Mouse (Mus musculus) cerebellum, postnatal 25 days (tissue): ENCODE data around the gene Kctd12b.
"Not testable (repeated sequence)": the region's sequence is repeated elsewhere in the genome, so short reads cannot be mapped to it uniquely, and the experiment has no call there.

ENCODE experiments used
- DNase-seq, 2 experiments: peaks; one replicate each; pipeline ENCODE4 v3.0.0; 2021; ENCODE audit warnings: mixed read lengths in 2 of 2

The Kctd12b gene

DNA sequence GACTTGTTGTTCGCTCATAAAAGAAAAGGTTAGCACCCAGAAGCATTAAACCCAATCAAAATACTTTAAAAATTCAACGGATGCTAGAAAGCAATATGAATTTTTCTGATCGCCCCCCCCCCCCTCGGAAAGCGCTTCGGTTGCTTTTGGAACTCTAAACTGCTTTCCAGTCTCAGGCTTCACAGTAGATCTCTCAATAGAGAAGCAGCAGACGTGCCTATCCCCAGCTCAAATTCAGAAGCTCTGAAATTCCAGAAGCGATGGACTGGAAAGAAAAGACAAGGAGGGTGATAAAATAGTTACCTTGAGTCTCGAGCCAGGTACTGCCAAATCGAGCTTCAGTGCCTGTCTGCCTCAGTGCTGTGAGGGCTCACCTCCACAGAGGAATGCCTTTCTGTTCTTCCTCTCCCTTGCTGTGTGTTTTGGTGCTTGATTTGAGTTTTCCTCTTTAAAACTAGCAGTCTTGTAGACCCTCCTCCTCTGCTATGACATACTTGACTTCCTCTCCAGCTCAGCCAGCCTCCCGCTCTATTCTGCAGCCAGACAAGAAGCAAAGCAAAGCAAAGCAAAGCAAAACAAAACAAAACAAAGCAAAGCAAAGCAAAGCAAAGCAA is at the start of gene Kctd12b:
Gene Kctd12b (minus strand): TSS at position 610 of the 614 bp plus-strand sequence.
- DNase-seq = no peak

DNA sequence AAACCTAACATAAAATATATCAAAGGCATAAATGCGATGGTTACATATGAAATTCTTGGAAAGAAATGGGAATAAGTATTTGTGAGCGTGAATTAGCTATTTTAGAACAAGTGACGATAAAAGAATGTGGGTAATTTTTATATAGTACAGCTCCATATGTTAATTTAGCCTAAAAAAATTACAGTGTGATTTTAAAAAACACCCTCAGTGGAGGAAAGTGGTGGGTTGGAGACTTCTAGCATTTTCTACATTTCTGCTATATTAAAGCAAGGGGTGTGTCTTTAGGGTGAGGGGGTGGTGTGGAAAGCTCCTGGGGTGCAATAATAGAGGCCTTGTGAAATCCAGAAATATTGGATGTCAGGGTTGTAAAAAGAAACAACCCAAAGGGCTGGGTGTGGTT is 46.3 kb upstream of the Kctd12b start:
- DNase-seq = no peak

DNA sequence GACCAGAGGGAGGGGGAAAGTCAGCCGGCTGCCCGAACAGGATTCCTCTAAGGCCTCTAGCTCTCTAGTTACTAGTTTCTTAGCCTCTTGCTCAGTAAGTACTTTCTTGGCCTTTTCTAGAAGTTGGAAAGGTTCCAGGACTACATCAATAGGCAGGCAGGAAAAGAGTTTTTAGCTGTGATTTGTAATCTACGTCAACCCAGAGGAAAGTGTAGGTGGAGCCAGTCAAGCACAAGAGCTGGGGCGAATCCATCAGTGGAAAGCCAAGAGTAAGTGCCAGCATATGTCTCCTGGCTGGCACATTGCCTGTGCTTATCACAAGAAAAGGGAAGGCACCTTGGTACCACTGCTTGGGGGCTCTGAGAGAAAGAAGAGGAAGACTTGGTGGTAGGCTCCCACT is 39.5 kb upstream of the Kctd12b start:
- peak in 1 of 2 experiments; percentile 12 for DNase-seq

DNA sequence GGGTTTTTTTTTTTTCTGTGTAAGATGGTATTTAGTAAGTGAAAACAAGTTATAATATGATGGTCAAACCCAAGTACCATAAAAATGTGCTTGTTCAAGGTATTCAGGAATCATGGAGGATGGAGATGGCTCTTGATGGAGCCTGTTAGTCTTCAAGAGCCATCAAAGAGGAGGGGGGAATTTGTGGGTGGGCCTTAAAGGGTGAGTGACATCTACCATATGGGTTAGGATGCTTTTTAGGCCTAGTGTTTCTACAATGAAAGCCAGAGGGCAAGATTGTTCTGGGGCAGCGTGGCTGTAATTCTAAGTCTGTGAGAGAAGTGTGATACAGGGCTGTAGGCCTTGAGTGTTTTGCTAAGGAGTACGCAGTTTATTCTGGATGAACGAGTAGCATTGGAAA is 28.2 kb upstream of the Kctd12b start:
- peak; percentile 10 to 14 for DNase-seq

DNA sequence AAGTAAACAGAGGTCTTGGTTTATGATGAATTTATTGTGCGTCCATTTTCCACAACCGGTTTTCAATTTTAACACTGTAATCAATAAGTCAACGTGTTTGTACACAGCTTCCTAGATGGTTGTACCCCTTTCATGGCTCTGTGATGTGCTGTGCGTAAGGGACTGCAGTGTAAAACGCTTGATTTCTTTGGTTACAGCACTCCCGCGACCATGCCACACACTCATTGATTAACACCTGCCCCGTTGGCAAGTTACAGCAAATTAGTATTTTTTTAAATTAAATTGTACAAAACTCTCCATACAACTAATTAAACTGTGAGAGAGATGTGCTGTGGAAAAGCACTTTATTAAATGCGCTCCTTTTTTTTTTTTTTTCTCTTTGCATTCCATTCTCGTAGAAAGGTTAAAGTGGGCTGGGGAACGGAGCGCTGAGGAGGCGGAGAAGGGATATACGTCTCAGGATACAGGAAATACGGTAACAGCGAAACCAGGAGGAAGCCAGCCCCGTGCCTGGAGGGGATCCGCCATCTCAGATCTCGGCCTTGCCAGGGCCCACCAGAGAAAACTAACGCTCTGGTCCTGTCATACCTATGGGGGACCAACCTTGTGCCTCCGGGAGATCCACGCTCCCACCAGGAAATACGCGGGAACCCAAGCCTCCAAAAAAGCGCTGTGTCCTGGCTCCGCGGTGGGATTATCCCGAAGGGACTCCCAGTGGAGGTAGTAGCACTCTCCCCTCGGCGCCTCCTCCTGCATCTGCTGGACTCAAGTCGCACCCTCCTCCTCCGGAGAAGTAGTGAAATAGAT is 27.1 kb upstream of the Kctd12b start, which contains the start of gene Nbdy:
Gene Nbdy (plus strand): TSS at position 481 of the 807 bp plus-strand sequence.
- DNase-seq = peak; percentile 70 to 72

DNA sequence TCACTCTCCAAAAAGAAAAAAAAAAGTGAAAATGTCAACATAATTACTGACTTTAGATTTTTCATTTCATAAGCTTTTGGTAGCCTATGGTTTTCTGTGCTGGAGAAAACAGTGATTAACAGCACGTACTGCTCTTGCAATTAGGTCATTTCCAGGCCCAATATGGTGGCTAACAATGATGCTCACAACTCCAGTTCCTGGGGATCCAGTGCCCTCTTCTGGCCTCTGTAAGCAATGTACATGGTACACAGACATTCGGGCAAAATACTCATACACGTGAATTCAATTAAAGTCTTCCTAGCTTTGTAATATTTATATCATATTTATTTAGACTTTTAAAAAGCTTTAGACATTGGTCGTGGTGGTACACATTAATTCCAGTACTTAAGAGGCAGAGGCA is 23.4 kb upstream of the Kctd12b start:
- peak in 1 of 2 experiments; percentile 25 for DNase-seq

DNA sequence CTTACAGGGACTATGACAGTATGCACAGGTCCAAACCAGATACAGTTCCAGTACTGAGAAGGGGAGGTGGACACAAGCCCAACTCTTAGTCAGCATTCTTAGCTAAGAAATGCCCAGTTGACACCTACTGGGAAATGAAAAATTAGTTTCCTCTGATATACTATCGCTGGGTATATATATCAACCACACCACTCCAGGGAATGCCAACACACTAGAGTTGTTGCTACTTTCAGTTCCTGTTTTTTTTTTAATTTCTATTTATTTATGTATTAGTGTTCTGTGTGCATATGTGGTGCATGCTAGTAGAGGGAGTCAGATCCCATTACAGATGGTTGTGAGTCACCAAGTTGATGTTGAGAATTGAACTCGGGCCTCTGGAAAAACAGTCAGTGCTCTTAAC is 20.5 kb upstream of the Kctd12b start:
- no peak for DNase-seq

DNA sequence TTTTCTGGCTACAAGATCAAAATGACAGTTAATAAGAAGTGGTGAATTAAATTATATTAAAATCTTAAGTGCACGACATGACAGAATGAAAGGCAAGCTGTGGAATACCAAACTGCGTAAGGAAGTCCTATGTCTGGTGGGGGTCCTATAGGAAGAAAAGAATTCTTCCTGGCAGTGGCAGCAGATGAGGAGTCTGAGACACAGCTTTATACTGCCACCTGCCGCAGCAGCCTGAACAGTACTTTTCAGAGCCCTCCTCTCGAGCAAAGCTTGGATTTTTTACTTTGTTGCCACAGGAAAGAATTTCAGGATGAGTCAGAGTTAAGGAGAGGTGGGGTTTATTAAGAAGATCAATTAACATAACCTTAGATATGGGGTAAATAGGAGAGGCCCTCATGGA is 11.5 kb upstream of the Kctd12b start:
- DNase-seq = no peak

DNA sequence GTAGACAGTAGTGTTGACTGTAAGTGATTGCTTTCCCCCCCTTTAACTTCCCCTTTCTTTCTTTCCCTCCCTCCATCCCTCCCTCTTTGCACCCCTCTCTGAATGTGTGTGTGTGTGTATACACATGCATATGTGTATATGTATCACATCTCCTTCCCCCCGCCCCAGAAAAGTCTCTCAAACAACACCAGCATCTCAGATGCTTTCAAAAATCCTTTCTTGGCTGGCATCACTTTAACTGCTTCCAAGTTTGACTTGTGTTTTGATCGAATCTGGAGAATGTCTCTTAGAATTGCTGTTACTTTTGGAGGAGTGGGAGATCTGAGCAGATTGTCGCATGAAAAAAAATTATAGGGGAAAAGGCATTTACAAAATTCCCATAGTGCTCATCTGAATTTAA is 4.3 kb upstream of the Kctd12b start:
- no peak for DNase-seq

DNA sequence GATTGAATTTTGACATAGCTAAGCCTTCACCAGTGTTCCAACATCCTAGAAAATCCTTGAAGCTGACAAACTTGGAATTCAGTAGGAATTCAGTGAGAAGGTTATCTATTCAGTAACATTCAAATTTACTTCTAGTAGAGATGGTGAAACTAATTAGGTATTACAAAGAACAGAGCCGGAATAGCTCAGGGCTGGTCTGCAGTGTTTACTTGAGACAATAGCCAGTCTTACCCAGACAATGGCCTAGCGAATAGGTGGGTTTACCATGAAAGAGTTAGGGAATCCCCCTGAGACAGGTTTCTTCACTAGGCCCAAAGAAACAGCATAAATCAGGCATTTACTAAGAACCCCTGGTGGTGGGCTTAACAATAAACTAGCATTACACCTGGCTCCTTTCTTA is 28.0 kb downstream of the Kctd12b start:
- DNase-seq = not testable (repeated sequence)

DNA sequence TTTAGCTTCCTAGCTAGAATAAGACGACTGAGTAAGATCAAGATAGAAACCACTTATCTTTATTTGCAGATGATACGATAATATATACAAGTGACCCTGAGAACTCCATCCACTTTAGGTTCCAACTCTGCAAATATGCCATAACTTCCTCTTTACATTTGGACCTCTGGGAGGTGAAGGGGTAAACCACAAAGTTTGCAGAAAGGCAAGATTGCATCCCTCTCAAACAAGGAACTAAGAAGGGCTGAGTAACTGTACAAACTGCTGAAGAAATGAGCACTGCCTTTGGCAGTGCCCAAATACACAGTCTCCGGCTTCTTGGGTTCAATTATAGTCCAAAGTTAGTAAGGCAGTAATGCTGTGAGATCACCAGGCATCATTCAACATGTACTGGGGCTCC is 31.3 kb downstream of the Kctd12b start:
- DNase-seq = no peak

DNA sequence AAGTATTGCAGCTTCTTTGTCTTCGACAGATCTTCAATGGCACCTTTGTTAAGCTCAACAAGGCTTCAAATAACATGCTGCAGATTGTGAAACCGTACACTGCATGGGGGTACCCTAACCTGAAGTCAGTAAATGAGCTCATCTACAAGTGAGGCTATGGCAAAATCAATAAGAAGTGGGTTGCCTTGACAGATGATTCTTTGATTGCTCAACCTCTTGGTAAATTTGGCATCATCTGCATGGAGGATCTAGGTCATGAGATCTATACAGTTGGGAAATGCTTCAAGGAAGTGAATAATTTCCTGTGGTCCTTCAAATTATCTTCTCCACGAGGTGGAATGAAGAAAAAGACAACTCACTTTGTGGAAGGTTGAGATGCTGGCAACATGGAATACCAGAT is 39.2 kb downstream of the Kctd12b start:
- no peak for DNase-seq

DNA sequence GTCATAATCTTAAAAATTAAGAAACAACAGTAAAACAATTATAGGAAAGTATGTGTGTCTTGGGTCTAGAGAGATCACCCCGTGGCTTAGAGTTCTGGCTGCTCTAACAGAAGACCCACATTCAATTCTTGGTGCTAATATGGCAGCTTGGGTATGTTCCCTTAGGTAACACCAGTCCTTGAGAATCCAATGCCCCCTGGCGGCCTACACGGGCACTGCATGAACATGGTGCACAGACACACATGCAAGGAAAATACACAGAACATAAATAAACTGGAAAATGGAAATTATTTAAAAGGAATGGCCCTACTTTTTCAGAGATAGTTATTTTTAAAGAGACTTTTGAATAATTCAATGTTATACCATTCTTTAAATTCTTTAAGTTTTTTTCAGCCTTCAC is 55.6 kb downstream of the Kctd12b start:
- peak; percentile 4 to 5 for DNase-seq

DNA sequence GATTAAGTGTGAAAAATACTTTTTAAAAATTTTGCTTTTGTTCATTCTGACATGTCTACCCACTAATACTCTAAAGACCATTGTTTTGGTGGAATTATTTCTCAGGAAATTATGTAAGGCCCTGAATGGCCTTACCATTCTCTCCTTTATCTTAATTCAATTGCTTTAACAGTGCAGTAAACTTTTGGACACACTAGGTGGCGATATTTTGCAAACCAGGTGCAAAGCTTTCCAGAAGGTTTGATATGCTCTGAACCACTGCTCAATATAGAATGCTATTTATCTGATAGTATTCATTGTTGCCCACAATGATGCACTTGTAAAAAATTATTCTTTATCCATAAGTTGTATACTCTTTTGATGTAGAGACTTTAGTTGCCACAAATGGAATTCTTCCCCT is 59.9 kb downstream of the Kctd12b start:
- peak in 1 of 2 experiments; percentile 12 for DNase-seq
